Mouse (Mus musculus): ENCODE measurements around the gene Ccl7.
A peak's percentile ranks its signal among the peaks of the same experiment; 100 is the strongest.

Gene Ccl7

DNA sequence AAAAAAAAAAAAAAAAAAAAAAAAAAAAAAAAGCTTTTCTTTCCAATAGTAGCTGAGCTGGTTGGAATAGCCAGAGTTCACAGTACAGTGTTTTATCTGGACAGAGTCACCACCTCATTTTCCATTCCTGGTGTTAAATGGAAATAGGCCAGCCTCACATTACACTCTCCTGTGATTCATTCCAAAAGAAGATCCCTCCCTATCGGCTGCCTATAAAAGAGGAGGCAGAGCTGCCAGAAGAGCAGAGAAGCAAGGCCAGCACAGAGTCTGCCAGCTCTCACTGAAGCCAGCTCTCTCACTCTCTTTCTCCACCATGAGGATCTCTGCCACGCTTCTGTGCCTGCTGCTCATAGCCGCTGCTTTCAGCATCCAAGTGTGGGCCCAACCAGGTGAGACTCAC, at the start of gene Ccl7:
Ccl7 (plus strand) TSS at position 242 of the 400 bp plus-strand sequence.
- no peak for DNase-seq (ENCODE audit: low spot score)

DNA sequence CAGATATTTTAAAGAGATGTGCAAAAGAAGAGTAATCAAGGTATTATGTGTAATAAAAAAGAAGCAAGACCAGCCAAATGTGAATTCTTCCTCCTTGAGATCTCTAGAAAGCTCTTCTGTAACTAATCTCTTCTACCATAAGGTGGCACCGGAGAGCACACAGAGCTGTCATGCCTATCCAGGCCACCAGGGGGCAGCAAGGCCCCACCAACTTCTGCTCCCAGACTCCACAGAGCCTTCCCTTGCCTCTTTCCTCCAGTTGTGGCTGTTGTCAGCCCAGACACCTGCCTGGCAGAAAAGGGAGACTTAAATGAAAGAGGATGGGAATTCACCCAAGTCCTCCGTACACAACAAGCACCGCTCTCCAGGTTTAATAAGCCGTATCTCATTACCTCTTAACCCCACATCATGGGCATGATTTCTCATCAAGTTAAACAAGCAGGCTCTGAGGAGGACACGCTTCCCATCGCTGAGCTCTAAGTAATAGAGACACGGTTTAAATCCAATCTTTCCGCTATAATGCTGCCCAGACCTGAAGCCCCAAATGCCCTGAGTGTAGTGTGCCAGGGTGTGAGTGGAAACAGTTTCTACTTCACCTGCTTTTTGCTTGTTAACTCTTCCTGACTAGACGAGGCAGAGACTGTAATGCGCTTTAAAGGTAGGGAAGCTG, 49.2 kb upstream of the Ccl7 start:
- DNase-seq (ENCODE audit: low spot score) = peak; percentile 17

DNA sequence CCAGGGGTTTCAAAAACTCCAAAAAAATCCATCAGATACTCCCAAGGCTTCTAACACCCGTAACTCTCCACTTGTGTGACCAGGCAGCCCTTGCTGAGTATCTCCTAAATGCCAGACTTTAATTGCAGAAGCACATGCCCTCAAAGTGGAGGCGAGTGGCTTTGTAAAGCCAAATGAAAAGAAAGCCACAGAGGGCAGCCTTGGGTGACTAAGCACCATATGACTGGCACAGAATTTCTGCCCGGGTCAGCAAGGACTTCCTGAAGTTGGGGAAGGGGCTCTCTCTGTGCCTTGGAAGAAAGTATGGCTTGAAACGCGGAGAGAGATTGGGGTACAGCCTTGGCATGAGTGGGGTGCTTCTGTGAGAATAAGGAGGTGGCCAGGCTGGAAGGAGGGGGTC, 48.4 kb upstream of the Ccl7 start:
- DNase-seq (ENCODE audit: low spot score) = no peak

DNA sequence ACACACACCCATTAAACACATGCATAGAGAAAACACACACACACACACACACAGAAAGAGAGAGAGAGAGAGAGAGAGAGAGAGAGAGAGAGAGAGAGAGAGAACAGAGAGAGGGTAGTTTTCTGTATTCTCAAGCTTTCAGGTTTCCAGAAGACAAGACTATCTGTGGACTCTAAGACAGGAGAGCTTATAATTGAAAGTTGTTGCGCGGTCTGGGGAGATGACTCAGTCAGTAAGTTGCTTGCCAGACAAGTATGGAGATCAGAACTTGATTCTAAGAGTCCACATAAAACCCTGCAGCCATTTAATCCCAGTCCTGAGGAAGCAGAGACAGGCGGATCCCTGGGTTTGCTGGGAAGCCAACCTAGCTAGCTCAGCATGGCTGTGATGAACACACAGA, 46.9 kb upstream of the Ccl7 start:
- DNase-seq (ENCODE audit: low spot score) = no peak

DNA sequence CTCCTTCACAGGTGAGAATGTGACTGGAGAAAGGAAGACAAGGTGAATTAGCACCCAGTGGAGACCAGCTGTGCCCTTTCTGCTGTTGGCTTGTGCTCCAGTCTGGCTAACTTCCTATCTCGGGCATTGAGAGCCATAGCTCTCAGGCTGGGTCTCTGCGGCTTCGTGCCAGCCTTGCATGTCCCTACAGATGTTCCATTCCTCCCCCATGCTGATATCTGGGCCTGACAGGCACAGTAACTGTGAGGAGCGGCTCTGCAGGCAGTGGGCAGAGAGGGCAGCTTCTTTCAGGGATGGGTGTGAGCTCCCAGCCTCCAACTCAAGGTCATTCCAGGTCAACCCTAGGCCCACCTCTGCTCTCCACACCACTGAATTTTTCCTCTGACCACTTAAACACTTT, 46.0 kb upstream of the Ccl7 start:
- DNase-seq (ENCODE audit: low spot score) = no peak

DNA sequence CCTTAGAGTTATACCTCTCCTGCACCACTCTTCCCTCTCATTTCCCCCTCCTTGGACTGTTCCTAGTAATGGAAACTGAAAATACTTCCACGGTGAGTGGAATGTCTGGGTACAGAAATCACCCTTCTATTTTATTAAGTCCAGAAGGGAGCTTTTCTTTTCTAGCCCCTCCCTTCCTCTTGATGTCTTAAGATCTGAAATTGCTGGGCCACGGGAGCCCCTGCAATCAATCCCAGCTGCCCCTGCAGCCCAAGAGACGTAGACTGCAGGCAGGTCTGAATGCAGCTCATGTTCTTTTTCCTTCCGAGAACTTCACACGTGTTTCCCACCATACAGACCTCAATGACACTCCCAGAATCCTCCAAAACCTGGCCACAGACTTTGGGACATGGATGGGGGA, 44.9 kb upstream of the Ccl7 start:
- DNase-seq (ENCODE audit: low spot score) = no peak

DNA sequence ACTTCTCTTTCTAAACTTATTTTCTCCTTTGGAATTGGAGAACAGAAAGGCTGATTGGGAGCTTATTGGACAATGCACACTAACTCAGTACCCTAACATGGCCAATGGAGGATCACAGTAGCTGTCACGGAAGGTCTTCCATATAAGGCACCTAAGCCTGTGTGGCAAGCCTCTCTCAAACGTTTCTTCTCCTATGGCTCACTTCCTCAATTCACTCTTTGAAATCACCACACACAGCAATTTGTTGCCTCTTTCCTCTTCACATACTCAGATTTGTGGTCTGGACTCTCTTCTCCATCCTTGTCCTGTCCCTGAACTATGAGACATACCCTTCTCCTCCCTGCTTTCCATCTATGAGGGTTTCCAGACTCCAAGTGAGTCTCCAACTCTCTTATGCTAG, 40.7 kb upstream of the Ccl7 start:
- DNase-seq (ENCODE audit: low spot score) = no peak

DNA sequence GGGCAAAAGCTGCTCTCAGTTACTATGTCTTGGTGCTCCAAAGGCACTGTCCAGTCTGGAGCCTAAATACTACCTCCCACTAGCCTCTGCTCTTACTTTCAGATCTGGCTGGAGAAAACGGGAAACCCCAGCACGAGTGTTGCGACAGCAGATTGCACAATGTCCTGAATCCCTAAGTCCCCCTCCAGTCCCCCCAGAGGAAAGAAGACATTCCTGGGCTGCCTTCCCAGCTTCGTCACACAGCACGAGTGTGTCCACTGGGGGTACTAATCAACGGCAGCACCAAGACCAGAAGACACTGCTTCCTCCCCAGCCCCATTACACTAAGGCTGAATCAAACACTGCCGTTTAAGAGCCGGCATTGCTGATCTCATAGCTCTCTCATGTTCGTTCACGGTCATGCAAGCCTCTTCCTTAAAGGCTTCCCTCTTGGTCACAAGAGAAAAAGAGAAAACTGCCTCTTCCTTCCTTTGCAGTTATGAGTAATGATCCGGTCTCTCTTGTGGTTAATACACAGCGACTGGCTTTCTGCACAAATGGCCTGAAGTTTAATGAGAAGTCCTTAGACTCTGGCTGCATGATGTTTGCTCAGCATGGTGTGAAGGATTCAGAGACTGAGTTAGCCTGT, 38.6 kb upstream of the Ccl7 start:
- DNase-seq (ENCODE audit: low spot score) = no peak

DNA sequence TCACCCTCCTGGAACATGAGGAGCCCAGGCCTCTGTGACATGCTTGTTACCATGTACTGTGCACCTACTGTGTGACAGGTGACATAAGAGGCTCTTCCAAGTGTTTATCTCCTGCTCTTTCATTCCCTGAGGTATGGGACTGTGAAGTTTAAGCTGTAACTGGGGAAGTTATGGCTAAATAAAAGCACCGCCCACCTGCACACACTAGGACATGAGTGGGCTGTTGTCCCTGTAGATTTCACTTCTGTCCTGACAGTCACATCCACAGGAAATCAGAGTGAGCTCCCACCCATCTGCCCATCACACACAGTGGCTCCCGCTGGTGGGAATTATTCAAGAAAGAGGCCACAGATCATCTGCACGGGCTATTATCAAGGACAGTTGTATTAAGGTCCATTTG, 35.4 kb upstream of the Ccl7 start:
- no peak for DNase-seq (ENCODE audit: low spot score)

DNA sequence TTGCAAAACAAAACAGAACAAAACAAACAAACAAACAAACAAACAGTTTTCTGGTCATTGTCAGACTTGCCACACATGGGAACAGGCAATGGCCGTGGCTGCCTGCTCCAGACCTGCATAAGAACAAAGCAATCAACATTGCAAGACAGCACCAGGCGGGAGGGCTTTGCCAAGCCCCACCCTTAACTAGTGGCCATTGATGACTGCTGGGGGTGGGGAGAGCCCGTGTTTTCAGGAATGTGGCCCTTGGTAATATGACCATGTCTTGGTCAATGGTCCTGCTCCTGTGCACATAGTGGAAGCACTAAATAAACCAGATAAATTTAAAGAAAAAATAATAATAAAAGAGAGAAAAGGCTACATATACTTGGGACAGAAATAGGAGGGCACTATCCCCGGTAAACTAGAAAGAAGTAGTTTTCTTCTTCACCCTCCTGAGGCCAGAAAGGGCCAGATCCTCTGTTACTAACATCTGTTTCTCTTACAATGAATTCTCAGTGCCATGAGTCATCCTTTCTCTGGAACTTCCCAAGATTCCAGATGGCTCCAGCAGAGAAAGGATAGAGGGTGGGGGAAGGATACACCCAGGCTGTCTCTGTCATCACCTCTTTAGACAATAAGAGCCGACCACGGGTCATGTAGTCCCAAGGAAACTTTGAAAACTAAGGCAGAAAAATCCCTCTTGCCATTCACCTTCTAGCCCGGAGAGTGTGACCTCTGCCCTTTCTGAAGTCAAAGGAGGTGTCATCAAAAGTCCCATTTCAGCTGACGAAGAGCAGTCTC, 33.9 kb upstream of the Ccl7 start:
- DNase-seq (ENCODE audit: low spot score) = no peak

DNA sequence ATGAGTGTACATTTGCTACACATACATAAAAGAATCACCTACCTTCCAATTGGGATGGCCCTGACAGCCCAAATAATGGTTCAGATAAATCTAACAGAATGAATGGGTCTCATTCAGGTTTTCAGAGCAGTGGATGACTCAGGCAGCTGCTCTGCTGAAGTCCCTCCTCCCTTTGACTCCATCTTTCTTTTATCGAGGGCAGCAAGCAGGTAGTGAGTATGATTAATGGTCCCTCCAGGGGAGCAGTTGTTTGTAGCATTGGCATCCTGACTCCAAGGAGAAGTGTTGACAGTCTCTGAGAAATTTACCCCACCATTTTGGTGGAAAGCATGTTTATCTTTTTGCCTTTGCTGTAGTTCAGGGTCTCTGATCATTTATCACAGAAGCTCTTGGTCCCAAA, 31.8 kb upstream of the Ccl7 start:
- DNase-seq (ENCODE audit: low spot score) = no peak

DNA sequence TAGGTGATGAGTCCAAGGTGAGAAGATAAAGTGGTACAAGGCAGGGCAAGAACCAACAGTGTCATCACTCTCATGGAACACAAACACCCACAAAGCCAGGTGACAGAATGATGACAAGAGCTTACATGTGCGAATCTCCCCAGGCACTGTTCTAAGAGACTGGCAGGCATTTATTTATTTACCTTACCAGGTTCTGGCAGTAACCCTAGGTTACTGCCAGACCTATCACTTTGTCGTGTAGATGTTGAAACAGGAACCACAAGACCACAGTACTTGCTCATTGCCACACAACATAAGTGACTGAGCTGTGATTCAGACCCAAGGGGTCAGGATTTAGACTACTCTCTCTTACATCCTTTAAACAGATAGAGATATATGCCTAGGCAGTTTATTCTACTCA, 30.4 kb upstream of the Ccl7 start:
- no peak for DNase-seq (ENCODE audit: low spot score)

DNA sequence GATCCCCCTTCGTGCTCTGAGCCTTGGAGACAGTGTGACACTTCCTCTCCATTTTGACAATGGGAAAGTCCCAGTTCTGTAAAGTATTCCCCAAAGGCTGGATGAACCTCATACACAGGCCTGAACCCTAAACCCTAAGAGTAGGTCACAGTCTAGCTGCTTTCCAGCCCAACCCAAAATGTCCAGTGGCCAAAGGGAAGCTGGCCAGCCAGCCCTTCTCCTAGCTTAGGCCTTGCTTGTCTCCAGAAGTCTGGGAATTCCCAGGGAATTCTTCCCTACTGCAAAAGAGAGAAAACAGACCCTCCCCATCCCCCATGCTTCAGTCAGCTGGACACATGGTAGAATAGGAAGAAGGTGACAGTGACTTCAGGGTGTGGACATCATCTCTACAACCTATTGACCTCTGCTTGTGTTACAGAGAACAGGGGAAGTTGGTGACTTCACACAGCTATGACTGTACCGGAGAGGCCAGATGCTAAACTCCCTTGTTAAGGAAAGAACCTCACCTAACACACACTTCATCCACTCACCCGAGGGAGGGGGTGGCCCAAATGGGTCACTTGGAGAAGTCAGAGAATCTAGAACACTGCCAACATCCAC, 29.2 kb upstream of the Ccl7 start:
- no peak for DNase-seq (ENCODE audit: low spot score)

DNA sequence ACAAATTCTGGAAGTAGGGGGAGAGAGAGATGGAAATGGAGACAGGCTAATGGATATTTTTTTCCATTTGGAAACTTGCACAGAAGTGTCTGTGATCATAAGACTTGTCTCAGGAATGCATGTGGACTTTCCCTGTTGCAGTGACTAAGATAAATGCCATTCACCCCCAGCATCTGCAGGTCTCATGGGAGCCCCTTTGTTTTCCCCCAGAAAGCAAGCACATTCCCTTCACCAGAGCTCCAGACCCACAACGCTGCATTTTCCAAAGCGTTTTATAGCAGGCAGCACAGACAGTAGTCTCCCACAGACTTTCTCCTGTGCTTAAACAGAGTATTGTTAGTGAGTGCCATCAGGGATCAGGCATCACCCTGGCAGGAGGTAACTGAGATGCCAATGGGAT, 26.1 kb upstream of the Ccl7 start:
- no peak for DNase-seq (ENCODE audit: low spot score)

DNA sequence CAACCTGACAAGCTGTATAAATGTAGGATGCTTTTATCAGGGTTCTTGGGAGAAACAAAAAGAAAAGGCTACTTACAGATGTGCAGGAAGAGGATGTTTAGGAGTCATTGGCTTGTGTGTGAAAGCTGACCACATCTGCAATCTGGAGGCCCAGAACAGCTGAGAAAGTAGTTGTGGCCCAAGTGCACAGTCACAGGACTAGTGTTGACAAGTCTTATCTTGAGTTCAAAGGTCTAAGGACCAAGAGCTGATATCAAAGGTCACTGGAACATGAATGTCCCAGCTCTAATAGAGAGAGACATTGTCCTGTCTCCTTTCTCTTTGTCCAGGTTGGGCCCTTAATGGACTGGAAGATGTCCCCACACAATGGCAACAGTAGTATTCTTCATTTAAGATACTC, 25.7 kb upstream of the Ccl7 start:
- no peak for DNase-seq (ENCODE audit: low spot score)

DNA sequence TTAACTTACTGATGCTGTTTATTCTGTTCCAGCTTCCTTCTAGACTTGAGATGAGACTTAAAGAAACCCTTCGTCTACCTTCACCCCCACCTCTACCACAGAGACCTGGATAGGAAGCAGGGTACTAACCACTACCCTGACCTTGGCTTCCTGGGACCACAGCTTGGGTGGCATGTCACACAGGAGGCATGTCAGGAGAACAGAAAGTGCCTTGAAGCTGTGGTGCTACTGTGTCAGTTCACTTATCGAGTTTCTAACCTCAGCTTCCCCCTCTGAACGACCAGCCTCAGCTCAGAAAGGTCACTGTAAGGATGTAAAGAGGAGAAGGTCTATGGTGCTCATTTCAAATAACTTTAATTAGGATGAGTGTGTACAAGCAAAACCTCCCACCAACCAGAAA, 24.1 kb upstream of the Ccl7 start:
- no peak for DNase-seq (ENCODE audit: low spot score)

DNA sequence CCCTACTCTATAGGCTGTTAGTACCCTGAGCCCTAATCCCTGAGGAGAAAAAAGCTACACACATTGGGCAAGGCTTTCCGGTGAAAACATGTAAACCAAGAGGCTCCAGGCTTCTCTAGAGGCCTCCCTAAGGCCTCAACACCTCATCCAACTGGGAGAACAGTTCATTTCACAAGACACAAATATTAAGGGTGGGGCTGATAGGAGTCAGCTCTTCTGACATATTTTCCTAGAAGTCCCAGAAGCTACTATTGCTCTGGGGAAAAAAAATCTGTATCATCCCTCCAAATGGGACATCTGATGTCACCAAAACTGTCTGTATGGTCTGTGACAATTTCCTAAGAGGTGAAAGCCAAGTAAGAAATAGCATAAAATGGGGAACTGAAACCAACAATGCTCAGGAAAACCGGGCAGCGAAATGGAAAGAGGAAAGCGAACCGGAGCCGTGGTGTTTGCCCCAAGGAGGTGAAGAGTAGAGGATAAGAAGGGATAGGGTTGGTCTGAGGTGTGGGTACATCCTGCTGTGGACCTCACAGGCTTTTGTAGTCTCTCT, 22.9 kb upstream of the Ccl7 start:
- no peak for DNase-seq (ENCODE audit: low spot score)

DNA sequence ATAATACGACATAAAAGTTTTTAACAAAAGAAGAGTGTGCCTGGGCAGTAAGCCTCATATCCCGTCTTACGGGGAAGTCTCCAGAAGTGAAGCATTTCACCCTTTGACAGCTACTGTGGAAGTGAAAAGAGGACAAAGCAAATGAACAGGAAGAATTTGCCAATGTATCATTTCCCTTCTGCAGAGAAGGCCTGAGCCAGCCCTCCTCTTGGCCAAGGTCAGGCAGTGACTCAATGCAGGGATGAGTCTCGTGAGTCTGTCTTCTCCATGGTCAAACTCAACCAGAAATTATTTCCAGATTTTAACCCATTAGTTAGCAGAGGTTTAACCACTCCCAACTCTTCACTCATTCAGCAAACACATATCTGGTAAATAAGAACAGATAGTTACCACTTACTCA, 21.7 kb upstream of the Ccl7 start:
- no peak for DNase-seq (ENCODE audit: low spot score)

DNA sequence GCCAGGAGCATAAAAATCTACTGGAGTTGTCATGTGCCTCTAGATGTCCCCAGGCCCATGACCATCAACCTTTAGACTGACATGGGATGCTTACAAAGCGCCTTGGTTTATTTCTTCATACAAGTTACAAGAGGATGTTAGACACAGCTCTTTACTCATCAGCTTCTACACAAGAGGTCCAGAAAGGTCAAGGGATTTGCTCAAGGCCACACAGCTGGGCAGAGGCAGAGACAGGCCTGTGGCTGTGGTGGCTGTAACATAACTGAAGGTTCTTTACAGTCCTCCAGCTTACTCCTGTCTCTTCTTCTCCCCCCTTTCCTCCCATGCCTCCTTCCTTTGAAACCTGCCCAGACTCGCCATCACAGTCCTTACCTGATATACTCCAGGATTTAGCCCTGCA, 15.3 kb upstream of the Ccl7 start:
- DNase-seq (ENCODE audit: low spot score) = no peak

DNA sequence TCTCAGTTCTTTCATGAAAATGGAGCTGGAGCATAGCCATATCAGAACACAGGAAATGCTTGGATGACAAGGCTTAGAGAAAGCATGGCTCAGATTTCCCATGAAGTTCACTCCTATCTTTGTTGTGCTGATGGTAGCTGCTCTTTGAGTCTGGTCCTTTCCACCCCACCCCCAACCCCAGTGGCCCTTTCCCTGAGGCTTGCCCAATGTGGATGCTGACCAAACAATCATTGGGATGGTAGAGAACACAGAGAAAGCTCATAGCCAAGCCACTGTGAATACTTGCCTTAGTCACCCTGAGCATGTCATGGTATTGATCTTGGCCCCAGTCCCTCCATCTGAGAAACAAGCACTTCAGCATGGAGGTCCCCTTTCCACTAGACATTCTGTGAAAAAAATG, 13.4 kb upstream of the Ccl7 start:
- no peak for DNase-seq (ENCODE audit: low spot score)

DNA sequence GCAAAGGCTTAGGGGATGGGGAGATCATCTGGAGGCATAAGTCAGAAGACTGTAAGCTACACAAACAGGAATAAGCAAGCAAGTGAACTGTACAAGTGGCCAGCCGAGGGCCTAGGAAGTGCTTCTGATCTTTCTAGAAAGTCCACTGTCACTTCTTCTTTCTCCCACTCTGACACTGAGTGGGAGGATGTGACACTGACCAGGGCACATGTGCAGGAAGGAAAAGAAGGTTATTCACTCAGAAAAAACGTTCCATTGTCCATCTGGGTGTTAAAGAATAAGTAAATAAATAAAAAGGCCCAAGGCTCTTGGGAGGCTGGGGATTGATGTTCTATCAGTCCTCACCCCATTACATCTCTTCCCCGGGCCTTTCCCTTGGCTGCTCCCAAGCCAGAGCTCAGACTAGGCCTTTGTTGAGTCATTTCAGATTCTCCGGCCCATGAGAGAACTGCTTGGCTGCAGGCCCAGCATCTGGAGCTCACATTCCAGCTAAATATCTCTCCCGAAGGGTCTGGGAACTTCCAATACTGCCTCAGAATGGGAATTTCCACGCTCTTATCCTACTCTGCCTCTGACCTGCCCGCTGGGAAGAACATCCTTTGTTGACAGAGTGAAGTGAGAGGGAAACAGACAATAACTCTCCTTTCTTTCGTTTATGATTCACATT, 12.7 kb upstream of the Ccl7 start:
- DNase-seq (ENCODE audit: low spot score) = no peak

DNA sequence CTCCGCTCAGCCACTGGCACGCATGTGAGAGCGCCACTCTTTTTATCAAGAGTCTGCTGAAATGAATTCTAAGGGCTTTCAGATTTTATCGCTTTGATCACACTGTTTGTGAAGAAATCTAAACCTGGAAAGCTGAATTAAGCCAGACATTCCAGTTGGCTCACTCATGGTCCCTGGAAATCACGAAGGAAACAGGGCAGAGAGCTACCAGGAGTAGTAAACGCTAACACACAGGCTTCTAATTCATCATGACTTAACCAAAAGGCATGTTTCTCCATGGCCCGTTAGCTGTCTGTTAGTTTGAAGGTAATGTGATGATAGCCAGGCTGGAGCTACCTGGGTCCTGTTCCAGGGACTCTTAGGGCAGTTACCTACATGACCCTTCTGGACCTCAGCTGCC, 11.1 kb upstream of the Ccl7 start:
- DNase-seq (ENCODE audit: low spot score) = no peak
